Mouse (Mus musculus) inflammation-experienced regulatory T-cells, adult 6 months (primary cell): ENCODE results near the gene Phyhipl. TPM values are rescaled to one million over a fixed set of nuclear protein-coding genes. Genes with fewer than 3 reads are reported as not detected.

Experiments used
- ATAC-seq: one replicate; pipeline ENCODE4 v1.8.0; 2017
- polyA plus RNA-seq, 3 experiments: library from polyadenylated mRNA; unstranded; fragments of 100-300 nt; shearing (Covaris generic); gene quantifications; one replicate each; pipeline ENCODE4 v1.2.1; 2017

Phyhipl gene
- not detected for polyA plus RNA-seq

- no peak for ATAC-seq
These were observed at the start of gene Phyhipl for GRCm38 (mm10) chr10:70655828-70656227. Gene Phyhipl, minus strand, starts transcription at chr10:70655965.

GRCm38 (mm10) chr10:70703211-70703610, 47.4 kb upstream of the Phyhipl start:
- no peak for ATAC-seq

- ATAC-seq: no peak
These were observed 43.8 kb upstream of the Phyhipl start for GRCm38 (mm10) chr10:70699581-70699980.

GRCm38 (mm10) chr10:70698014-70698413, 42.2 kb upstream of the Phyhipl start:
- no peak for ATAC-seq

- ATAC-seq: no peak
These were observed 41.2 kb upstream of the Phyhipl start for GRCm38 (mm10) chr10:70696748-70697585.

- no peak for ATAC-seq
These were observed 33.6 kb upstream of the Phyhipl start for GRCm38 (mm10) chr10:70689346-70689745.

GRCm38 (mm10) chr10:70688881-70689280, 33.1 kb upstream of the Phyhipl start:
- ATAC-seq: no peak

GRCm38 (mm10) chr10:70686941-70687703, 31.4 kb upstream of the Phyhipl start:
- ATAC-seq: no peak

GRCm38 (mm10) chr10:70686505-70686904, 30.7 kb upstream of the Phyhipl start:
- no peak for ATAC-seq

GRCm38 (mm10) chr10:70683508-70683907, 27.7 kb upstream of the Phyhipl start:
- no peak for ATAC-seq

- ATAC-seq: no peak
These were observed 22.2 kb upstream of the Phyhipl start for GRCm38 (mm10) chr10:70677946-70678345.

GRCm38 (mm10) chr10:70656272-70656671, 507 bp upstream of the Phyhipl start:
- ATAC-seq: no peak

GRCm38 (mm10) chr10:70654655-70655054, 1.1 kb downstream of the Phyhipl start:
- ATAC-seq: no peak

- ATAC-seq: no peak
These were observed 1.6 kb downstream of the Phyhipl start for GRCm38 (mm10) chr10:70654139-70654538.

GRCm38 (mm10) chr10:70651769-70652648, 3.8 kb downstream of the Phyhipl start:
- no peak for ATAC-seq

- ATAC-seq: no peak
These were observed 6.9 kb downstream of the Phyhipl start for GRCm38 (mm10) chr10:70648831-70649230.

GRCm38 (mm10) chr10:70643131-70643530, 12.6 kb downstream of the Phyhipl start:
- no peak for ATAC-seq

GRCm38 (mm10) chr10:70640896-70641596, 14.7 kb downstream of the Phyhipl start:
- ATAC-seq: no peak

GRCm38 (mm10) chr10:70640075-70640737, 15.6 kb downstream of the Phyhipl start:
- no peak for ATAC-seq

- no peak for ATAC-seq
These were observed 18.0 kb downstream of the Phyhipl start for GRCm38 (mm10) chr10:70637640-70638328.

GRCm38 (mm10) chr10:70635261-70635660, 20.5 kb downstream of the Phyhipl start:
- ATAC-seq: no peak
